Mouse (Mus musculus): ENCODE results near the gene Pacs2.

The Pacs2 gene

DNA sequence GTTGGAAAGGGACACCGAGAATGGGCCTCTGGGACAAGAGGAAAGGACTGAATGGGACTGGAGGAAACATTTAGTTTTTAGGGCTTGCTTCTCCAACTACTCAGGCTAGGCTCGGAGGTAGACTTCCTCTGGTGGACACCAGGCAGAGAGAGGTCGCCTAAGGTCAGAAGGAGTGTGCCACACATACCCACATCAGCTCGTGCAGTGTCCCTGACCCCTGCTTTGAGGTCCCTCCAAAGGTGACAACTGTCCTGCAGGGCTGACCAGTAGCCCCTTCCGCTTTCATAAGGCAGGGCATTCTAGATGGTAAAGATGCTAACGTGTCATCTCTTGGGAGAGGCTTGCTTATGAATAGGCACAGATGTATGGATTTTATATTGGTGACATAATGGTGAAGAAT lies 61.2 kb downstream of the Pacs2 start:
- CTCF ChIA-PET, result interaction anchor here (0.6 kb wide), 1 partner anchor 370 kb away, joined by 3 read pairs; no protein-coding TSS in a partner anchor

GRCm38 (mm10) chr12:113087276-113087675 lies 73.0 kb downstream of the Pacs2 start:
- CTCF ChIA-PET, result no interaction called here

GRCm38 (mm10) chr12:113088026-113088425 lies 73.7 kb downstream of the Pacs2 start:
- CTCF ChIA-PET, result no interaction called here

DNA sequence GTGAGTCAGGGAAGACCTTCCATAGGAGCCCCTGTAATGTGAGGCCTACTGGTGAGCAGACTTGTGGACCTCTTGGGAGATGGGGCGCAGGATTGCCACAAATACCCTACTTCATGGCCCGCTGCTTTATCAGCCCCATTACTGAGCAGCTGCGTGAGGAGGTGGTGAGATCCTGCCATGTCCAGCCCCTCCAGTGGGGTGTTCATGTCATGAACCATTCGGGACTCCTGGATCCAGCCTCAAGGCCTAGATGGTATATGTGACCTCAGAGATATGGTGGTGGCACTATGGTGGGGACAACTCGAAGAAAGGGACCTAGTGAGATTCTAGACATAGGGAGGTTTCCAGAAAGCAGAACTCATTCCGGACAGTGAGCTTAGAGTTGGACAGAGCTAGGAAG lies 74.8 kb downstream of the Pacs2 start:
- CTCF ChIA-PET, result no interaction called here

- CTCF ChIA-PET, result no interaction called here
These were observed 75.7 kb downstream of the Pacs2 start for GRCm38 (mm10) chr12:113090053-113090452.

DNA sequence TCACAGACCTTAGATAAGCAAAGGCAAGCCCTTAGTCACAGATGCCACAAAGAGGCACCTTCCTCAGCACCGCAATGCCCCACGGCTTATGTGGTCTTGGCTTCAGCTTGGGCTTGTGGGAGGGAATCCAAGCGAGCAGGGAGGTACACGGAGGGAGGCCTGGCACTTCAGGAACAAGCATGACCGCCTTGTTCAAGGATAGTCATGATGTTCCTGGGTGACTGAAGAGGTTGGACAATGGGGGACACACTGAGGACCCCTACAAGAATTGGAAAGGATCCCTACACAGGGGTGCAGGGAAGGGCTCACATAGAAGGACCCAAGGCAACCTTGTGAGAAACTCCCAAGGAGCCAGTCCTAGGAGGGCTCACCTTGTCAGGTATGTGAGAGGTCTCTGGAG lies 82.7 kb downstream of the Pacs2 start:
- CTCF ChIA-PET, result interaction anchor here (0.6 to 1.0 kb wide), 2 partner anchors 59 to 73 kb away, joined by 3 to 10 read pairs; no protein-coding TSS in a partner anchor

DNA sequence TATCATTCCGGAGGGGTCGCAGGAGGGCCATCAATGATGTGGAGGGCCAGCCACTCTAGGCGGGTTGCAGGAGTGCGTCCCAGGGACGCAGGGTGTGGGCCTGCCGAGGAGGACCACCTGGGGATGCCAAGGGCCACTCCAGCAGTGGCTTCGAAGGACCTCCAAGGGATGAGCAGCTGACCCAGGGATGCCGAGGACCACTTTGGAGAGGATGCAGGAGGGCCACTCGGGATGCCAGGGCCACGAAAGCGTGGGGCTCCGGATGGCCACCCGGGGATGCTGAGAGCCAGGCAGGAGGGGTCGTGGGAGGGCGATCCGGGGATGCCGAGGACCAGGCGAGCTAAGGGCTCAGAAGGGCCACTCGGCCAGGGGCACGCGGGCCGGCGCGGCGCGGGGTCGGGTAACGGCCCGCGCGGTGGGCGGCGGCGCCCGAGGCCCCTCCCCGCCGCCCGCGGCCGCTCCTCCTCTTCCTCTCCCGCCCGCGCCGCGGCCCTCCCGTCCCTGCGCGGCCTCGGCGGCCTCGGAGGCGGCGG lies 83.5 kb downstream of the Pacs2 start, which contains the start of gene Mta1:
TSS of gene Mta1 (plus strand) at position 530 of the 533 bp plus-strand sequence.
- CTCF ChIA-PET, result interaction anchor here (1.0 kb wide), 1 partner anchor 58 kb away, joined by 10 read pairs; no protein-coding TSS in a partner anchor

- CTCF ChIA-PET, result no interaction called here
These were observed 84.3 kb downstream of the Pacs2 start for GRCm38 (mm10) chr12:113098530-113099151.

DNA sequence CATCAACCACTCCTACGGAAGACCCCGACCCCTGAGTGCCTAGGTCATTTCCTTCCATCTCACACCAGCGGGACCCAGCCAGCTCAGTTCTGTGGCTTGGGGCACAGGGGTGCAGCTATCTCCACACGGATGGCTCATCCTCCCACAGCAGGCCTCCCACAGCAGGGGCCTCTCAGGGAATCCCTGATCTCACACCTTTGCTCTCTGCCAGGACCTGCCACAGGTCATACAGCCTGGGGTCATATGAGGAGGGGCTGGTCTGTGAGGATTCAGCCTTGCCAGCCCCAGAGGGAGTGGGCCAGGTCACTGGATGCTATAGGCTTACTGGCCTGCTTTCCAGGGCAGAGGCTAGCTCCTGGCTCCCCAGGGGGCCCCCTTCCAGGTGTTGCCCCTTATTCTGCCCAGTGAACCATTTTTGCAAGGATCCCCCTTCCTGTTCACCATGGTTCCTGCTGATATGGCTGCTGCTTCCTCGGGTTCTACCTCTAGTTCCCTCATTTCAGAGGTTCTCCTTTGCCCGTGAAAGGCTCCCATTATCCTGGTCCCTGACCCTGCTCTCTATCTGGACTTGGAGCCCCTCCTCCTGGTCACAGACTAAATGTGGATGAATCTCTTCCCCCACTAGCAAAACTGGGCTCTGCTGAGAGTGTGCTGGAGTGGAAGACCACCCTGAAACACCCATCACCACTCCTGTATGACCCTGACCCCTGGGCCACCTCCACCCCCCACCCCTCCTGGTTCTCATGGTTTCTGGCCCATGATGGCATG lies 85.3 kb downstream of the Pacs2 start:
- CTCF ChIA-PET, result no interaction called here

DNA sequence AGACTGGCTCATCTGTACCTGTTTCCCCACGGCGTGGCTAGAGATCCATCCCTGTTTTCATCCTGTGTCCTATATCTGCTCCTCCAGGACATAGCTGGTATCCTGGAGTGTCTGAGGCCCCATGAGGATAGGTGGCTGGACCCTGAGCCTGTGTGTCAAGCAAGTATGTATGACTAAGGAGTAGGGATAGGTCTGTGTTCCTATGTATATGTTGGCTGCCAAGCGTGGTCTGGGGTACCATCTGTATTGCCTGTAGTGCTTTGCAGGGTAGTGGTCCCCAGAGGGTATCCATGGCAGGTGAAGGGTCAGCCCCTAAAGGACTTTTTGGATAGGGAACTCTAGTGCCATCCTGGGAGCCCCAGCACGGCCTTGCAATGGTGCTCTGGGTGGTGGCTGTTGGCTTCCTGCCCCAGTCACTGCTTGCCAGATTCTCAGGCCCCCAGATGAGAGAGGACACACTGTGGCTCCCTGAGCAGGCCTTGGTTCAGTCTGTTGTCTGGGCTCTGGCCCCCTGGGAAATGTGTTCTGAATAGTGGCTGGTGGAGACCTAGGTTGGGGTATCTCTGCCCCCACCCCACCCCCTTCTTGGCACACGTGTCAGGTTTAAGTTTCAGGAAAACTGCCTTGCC lies 86.3 kb downstream of the Pacs2 start:
- CTCF ChIA-PET, result no interaction called here

DNA sequence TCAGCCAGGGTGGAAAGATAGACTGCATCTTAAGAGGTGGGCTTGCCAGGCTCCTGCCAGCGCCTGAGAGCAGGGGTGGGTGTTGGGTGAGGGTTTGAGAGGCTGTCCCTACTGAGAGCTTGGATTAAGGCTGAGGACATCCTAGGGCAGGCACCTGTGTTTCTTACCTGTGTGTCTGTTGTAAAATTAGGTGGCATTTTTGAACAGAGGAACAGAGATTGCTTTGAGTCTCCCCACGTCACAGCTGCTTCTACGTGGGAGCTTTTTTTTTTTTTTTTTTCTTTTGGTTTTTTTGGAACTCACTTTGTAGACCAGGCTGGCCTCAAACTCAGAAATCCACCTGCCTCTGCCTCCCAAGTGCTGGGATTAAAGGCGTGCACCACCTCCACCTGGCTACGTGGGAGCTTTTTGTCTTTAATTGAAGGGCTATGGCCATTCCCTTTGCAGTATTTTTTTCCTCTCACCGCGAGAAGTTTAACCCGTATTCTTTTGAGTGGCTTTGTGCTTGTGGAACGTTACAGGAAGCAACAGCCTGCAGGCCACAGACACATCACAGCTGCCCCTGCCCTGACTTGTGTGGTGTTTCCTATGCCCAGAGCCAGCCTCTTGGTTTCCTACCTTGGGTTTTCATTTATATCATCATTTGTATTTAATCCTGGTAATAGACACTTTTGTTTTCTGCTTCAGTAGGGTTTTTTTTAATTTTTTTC lies 87.1 kb downstream of the Pacs2 start:
- CTCF ChIA-PET, result interaction anchor here (0.7 kb wide), 2 partner anchors 101 to 226 kb away, joined by 9 to 11 read pairs; no protein-coding TSS in a partner anchor

DNA sequence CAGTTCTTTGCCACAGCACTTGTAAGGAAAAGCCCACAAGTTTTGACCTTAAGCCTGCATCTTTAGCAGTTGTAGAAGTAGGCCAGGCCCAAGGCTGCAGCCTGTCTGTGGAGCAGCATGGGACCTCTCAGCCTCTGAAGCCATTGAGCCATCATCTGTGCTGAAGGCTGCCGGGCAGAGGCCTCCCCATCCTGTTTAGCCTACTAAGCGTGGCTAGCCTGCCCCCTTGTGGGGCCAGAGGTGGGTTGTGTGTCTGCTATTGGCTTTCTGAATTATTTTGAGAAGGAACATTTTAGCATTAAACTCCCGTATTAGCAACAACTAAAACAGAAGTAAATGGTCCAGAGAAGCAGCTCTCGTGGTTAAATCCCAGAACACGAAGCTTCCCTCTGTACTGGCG lies 88.2 kb downstream of the Pacs2 start:
- CTCF ChIA-PET, result no interaction called here

DNA sequence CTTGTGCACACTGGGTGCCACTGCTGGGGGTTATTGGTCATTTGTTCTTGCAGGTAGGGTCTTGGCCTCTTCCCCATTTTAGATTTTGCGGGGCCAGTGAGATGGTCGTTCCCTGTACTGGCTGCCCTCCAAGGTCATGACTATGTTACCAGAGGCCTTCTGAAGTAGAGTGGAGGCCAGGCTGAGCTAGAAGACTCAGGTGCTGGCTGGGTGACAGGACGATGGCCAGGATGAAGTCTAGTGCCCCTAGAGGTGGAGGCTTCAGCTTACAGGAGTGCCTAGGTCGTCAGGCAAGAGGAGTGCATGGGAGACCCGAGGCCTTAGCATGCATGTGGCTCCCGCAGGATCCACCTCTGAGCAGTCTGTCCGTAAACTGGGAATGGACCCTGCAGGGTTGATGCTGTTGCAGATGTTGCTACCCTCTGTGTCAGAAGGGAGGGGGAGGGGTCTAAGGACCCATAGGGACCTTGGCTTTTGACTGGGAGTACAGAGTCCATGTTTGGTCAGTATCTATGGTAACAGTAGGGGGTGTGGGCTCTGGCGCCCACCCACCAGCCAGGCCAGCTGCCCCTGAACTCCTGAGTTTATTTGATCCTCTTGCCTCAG lies 89.6 kb downstream of the Pacs2 start:
- CTCF ChIA-PET, result interaction anchor here (1.2 to 1.5 kb wide), 2 partner anchors 41 to 51 kb away, joined by 3 read pairs; no protein-coding TSS in a partner anchor

DNA sequence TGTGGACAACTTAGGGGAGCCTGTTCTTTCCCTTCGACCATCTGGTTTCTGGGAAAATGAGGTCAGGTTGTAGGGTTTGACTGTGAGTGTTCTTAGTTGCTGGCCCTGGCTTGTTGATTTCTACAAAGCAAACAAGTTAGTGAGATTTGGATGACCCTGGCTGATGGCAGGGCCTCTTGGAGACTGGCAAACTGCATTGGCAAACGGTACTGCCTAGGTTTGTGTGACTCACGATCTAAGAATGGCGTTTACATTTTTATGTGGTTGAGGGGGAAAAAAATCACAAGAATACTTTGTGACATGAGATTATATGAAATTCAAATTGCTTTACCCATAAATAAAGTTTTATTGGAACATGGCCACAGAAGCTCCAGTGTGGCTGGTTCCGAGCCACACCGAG lies 92.1 kb downstream of the Pacs2 start:
- CTCF ChIA-PET, result interaction anchor here (0.7 kb wide), 1 partner anchor 714 kb away, joined by 5 read pairs; no protein-coding TSS in a partner anchor

DNA sequence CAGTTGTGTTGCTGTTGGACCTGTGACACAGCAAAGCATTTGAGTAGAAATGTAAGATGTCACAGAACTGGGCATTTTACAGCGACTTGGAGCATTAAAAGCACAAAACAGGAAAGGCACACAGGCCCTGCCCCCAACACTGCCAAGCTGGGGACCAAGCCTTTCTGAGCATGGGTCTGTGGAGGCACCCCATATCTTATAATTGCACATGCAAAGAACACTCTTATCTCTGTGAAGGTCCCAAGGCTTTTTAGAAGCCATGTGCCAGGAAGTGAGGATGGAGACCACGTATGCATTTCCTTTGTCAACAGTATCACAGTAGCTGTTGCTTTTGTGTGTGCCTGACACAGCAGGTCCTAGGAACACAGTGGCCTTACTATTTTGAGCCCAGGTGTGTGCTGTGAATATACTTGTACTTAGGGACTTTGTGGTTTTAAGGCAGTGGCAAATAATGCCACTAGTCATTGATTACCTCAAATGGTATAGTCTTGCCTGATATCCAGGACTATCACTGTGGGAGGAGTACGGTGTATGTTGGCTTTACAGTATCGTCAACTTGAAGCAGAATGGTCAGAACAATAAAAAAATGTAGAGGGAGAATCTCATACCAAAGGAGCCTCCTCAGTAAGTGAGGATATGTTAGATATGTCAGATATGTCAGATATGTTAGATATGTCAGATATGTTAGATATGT lies 93.3 kb downstream of the Pacs2 start:
- CTCF ChIA-PET, result interaction anchor here (0.6 kb wide), 1 partner anchor 31 kb away, joined by 3 read pairs; no protein-coding TSS in a partner anchor

DNA sequence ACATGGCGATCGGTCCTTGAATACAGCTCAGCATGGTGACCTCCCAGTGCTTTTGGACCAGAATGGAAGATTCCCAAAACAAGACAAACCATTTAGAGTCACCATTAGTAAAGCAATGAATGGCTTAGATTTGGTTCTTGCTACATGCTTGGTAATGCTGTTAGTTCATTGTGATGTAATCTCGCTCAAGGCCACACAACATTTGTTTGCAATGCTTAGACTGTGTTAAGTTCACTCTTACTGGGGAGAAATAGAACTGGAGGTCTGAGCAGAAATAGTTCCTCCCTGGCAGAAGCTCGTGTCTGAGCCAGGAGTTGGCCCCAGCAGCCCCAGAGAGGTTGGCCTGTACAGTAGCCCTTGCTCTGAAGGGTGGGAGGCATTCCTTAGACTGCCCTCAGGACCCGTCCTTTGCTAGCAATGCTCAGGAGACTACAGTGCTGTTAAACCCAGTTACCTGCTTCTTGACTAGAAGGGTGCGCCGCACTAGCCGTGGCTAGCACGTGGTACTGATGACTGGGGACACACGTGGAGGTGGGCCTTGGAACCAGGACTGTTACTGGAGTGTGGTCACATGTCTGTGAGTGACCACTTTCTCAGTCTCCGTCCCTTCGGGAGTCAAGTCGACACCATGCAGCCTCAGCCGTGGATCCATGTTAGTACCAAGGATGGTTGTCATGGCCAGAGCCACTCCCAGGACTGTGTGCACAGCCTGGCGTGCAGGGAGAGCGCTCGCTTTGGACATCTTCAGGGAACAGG lies 94.4 kb downstream of the Pacs2 start:
- CTCF ChIA-PET, result no interaction called here

- CTCF ChIA-PET, result interaction anchor here (0.7 kb wide), 1 partner anchor 9 kb away, joined by 7 read pairs; no protein-coding TSS in a partner anchor
These were observed 95.5 kb downstream of the Pacs2 start for GRCm38 (mm10) chr12:113109801-113110200.

DNA sequence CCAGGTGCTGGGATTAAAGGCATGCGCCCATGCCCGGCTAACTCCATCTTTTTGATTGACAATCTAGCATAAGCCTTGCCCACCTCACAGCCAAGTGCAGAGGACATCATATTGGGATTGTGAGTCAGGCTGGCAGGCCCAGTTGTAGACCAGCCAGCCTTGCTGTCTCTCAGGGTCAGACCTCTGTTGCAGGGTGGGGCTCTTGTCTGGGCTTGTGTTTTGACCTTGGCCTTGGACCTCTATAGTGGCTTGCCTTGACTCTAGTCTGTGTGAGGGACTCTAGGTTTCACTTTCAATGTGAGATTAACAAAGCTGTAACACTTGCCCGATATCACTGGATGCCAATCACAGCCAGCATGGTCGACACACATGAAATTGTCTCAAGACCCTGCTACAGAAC lies 99.8 kb downstream of the Pacs2 start:
- CTCF ChIA-PET, result interaction anchor here (0.6 to 0.7 kb wide), 2 partner anchors 50 to 383 kb away, joined by 4 to 7 read pairs; no protein-coding TSS in a partner anchor

DNA sequence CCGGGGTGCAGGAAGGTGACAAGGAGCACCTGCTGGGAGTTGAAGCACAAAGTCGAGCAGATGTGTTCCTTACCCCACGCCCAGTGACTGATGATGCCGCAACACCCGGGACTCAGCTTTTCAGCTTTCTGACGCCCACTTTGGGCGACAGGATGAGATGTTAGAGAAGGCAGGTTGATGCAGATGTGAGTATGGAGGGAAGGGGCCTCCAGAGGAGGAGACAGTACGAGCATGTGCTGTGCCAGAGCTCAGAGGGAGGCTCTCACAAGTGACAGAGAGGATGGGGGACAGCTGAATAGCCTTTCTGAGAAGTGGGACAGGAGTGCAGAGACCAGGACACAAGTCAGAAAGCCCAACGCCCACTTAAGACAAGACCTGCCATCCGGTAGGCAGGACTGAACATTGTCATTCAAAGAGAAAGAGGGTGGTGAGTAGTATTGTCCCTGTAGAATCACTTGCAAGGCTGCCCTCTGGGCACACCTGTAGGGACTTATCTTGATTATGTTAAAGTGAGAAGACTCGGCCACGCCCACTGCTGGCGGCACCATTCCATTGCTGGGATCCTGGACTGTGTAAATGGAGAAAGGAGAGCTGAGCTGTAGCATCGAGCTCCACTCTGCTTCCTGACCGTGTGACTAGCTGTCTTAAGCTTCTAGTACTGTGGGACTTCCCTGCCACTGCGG lies 100.7 kb downstream of the Pacs2 start:
- CTCF ChIA-PET, result interaction anchor here (0.6 to 0.7 kb wide), 2 partner anchors 49 to 383 kb away, joined by 4 to 7 read pairs; no protein-coding TSS in a partner anchor
